ENCODE assay signal across 10 mouse cellular contexts in the genomic region with DNA sequence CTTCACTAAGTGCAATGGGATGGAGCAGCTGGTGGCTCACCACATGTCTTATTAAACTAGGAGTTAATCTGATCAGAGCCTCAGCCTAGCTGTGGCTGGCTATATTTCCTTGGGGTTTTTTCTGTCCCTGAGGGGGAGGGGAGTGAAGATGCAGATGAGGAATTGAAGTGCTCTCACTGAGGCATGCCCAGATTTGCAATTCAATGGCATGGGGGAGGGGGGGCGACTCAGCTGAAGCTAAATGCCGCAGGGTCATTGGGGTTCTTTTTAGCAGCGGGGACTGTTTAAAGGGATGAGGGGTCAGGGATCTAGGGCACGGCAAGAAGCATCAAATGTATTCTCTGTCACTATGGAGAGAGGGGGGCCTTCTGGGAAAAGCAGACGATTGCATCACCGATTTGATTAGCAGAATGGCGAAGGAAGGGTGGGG.
A peak's percentile ranks its signal among the peaks of the same experiment; 100 is the strongest.
DNase-seq lines count a peak whose midpoint lies in the region; ATAC-seq lines count a peak whose summit lies in the region.
"Had no signal": no experiment of that assay in that cellular context is flagged by ENCODE, and none has a peak within 500 bp of the region (broad histone marks: within the 10 kb centered on the region; RNA-seq: fewer than 3 reads in every experiment).

No protein-coding gene starts in this region.

- H3K4me1 ChIP-seq in kidney, embryonic 15.5 days = no peaks in the 10 kb centered on the region; the same call in 1 of the 2 replicates
- H3K4me1 ChIP-seq in hindbrain, embryonic 11.5 days (replicated peaks; ENCODE audit: control insufficient read depth, insufficient read depth, low read length) = no peaks in the 10 kb centered on the region
- H3K4me1 ChIP-seq in neural tube, embryonic 11.5 days (ENCODE audit: control insufficient read depth, insufficient read depth, low read length) = peaks cover 4% of the 10 kb centered on the region; the same call in 1 of the 2 replicates
- H3K4me1 ChIP-seq: liver, embryonic 12.5 days had no signal

- H3K4me2 ChIP-seq in kidney, embryonic 15.5 days = peak overlapping the region; percentile 37
- no peak overlapping the region for H3K4me2 ChIP-seq in hindbrain, embryonic 11.5 days (replicated peaks; ENCODE audit: low read depth, low read length)
- no peak overlapping the region for H3K4me2 ChIP-seq in neural tube, embryonic 11.5 days (ENCODE audit: low read depth)
- H3K4me2 ChIP-seq: liver, embryonic 12.5 days had no signal

- no peaks in the 10 kb centered on the region for H3K27me3 ChIP-seq in kidney, embryonic 15.5 days
- no peaks in the 10 kb centered on the region for H3K27me3 ChIP-seq in hindbrain, embryonic 11.5 days (ENCODE audit: control insufficient read depth, insufficient read depth, low read length)
- no peaks in the 10 kb centered on the region for H3K27me3 ChIP-seq in neural tube, embryonic 11.5 days (ENCODE audit: control insufficient read depth, insufficient read depth, low read length)
- H3K27me3 ChIP-seq: liver, embryonic 12.5 days had no signal

- H3K36me3 ChIP-seq in kidney, embryonic 15.5 days = no peaks in the 10 kb centered on the region
- H3K36me3 ChIP-seq in hindbrain, embryonic 11.5 days (ENCODE audit: control insufficient read depth, insufficient read depth, low read length) = no peaks in the 10 kb centered on the region
- no peaks in the 10 kb centered on the region for H3K36me3 ChIP-seq in neural tube, embryonic 11.5 days (ENCODE audit: control insufficient read depth, insufficient read depth, low read length)
- H3K36me3 ChIP-seq: liver, embryonic 12.5 days had no signal

- no peaks in the 10 kb centered on the region for H3K9me3 ChIP-seq in kidney, embryonic 15.5 days (replicated peaks)
- no peaks in the 10 kb centered on the region for H3K9me3 ChIP-seq in hindbrain, embryonic 11.5 days (ENCODE audit: control insufficient read depth, low read length)
- H3K9me3 ChIP-seq in neural tube, embryonic 11.5 days (ENCODE audit: control insufficient read depth, low read length) = no peaks in the 10 kb centered on the region
- H3K9me3 ChIP-seq: liver, embryonic 12.5 days had no signal

- H3K4me3 ChIP-seq in kidney, embryonic 15.5 days (replicated peaks) = no peak overlapping the region
- no peak overlapping the region for H3K4me3 ChIP-seq in hindbrain, embryonic 11.5 days (ENCODE audit: low read depth, low read length)
- no peak overlapping the region for H3K4me3 ChIP-seq in neural tube, embryonic 11.5 days (ENCODE audit: low read depth, low read length)
- H3K4me3 ChIP-seq: liver, embryonic 12.5 days had no signal

- no peak overlapping the region for H3K27ac ChIP-seq in kidney, embryonic 15.5 days
- H3K27ac ChIP-seq in hindbrain, embryonic 11.5 days (ENCODE audit: low read depth, low read length) = peak overlapping the region; percentile 58
- peak overlapping the region; percentile 63; the same call in 1 of the 2 replicates for H3K27ac ChIP-seq in neural tube, embryonic 11.5 days (ENCODE audit: low read depth, low read length)
- H3K27ac ChIP-seq: liver, embryonic 12.5 days had no signal

- 8% methylated on average over 7 of the region's 7 CpGs for WGBS in kidney, embryonic 15.5 days
- WGBS in hindbrain, embryonic 11.5 days = 1% methylated on average over 7 of the region's 7 CpGs
- 2% methylated on average over 7 of the region's 7 CpGs for WGBS in neural tube, embryonic 11.5 days

- no peak for DNase-seq in kidney, adult 9 months
- peak; percentile 91 for DNase-seq in embryo, embryonic 11 days
- peak; percentile 91 for DNase-seq in hindbrain, embryonic 11.5 days (ENCODE audit: low spot score)
- peak; percentile 88 for DNase-seq in neural tube, embryonic 11.5 days (ENCODE audit: low spot score)
- DNase-seq in layer of hippocampus, adult 8-10 months (ENCODE audit: low spot score in 2 of 2) = no peak
- no peak for DNase-seq in cerebellum, adult 9-11 months
- DNase-seq: kidney, adult 2 months had no signal

- H3K9ac ChIP-seq in kidney, embryonic 15.5 days = no peak overlapping the region
- H3K9ac ChIP-seq in hindbrain, embryonic 11.5 days (ENCODE audit: low read depth, low read length) = no peak overlapping the region
- no peak overlapping the region for H3K9ac ChIP-seq in neural tube, embryonic 11.5 days (ENCODE audit: low read length)
- H3K9ac ChIP-seq: liver, embryonic 12.5 days had no signal

- peak; percentile 69; the same call in 1 of the 2 replicates for ATAC-seq in kidney, embryonic 15.5 days (replicated peaks; ENCODE audit: low FRiP score)
- peak; percentile 97 for ATAC-seq in hindbrain, embryonic 11.5 days (ENCODE audit: low FRiP score)
- ATAC-seq in neural tube, embryonic 11.5 days (ENCODE audit: insufficient read depth, low FRiP score, low TSS enrichment) = peak; percentile 94
- no peak for ATAC-seq in megakaryocyte, adult 5-6 weeks (ENCODE audit: poor library complexity, severe bottlenecking)
- ATAC-seq: liver, embryonic 12.5 days had no signal

Comparison
In these comparisons a context has a peak if more than half of its experiments do, and no peak if none do; other contexts are left out.
1. DNase-seq: peak in embryo, embryonic 11 days (single experiment), hindbrain, embryonic 11.5 days (single experiment) and neural tube, embryonic 11.5 days (single experiment); none in kidney, adult 9 months (single experiment), layer of hippocampus, adult 8-10 months (0 of 2) and cerebellum, adult 9-11 months (single experiment).